Mouse (Mus musculus): ENCODE data around the gene Olfr558. TPM values are rescaled to one million over a fixed set of nuclear protein-coding genes. Genes with fewer than 3 reads are reported as not detected.

Gene Olfr558
- polyA plus RNA-seq, 1 experiment from 2014 or later: 0.74 TPM

- no peak overlapping the region for H3K27ac ChIP-seq
- ATAC-seq (replicated peaks; ENCODE audit: insufficient number of reproducible peaks, insufficient read depth, low FRiP score, low read depth): no peak
- WGBS: 6% methylated on average over 1 of the region's 1 CpGs
Measured at GRCm38 (mm10) chr7:102733793-102734192, 31.8 kb downstream of the Olfr558 start.

GRCm38 (mm10) chr7:102737705-102738104, 35.7 kb downstream of the Olfr558 start:
- Histone ChIP-seq H3K4me1 (replicated peaks) (no peaks in the 10 kb centered on the region), H3K4me3 (no peak overlapping the region), H3K27me3 (no peaks in the 10 kb centered on the region), H3K9me3 (replicated peaks) (no peaks in the 10 kb centered on the region), H3K4me2 (no peak overlapping the region), H3K36me3 (no peaks in the 10 kb centered on the region), H3K27ac (no peak overlapping the region), H3K9ac (no peak overlapping the region)
- WGBS: 32% methylated on average over 2 of the region's 2 CpGs
- ATAC-seq (replicated peaks; ENCODE audit: insufficient number of reproducible peaks, insufficient read depth, low FRiP score, low read depth): no peak

More at GRCm38 (mm10) chr7:102733793-102734192, 31.8 kb downstream of the Olfr558 start:
- Histone ChIP-seq H3K4me1 (replicated peaks) (no peaks in the 10 kb centered on the region), H3K9ac (no peak overlapping the region), H3K4me3 (no peak overlapping the region), H3K36me3 (no peaks in the 10 kb centered on the region), H3K4me2 (no peak overlapping the region), H3K27me3 (no peaks in the 10 kb centered on the region), H3K9me3 (replicated peaks) (no peaks in the 10 kb centered on the region)

- Histone ChIP-seq H3K4me3 (no peak overlapping the region), H3K9ac (no peak overlapping the region), H3K27ac (no peak overlapping the region), H3K27me3 (no peaks in the 10 kb centered on the region), H3K4me1 (replicated peaks) (no peaks in the 10 kb centered on the region), H3K9me3 (replicated peaks) (no peaks in the 10 kb centered on the region), H3K4me2 (no peak overlapping the region), H3K36me3 (no peaks in the 10 kb centered on the region)
- no peak for ATAC-seq (replicated peaks; ENCODE audit: insufficient number of reproducible peaks, insufficient read depth, low FRiP score, low read depth)
- 7% methylated on average over 1 of the region's 1 CpGs for WGBS
Measured at GRCm38 (mm10) chr7:102752086-102752485, 50.1 kb downstream of the Olfr558 start.

- no peaks in the 10 kb centered on the region for H3K9me3 ChIP-seq (replicated peaks)
- no peaks in the 10 kb centered on the region for H3K27me3 ChIP-seq
- no peak within 1 kb of the TSS for H3K27ac ChIP-seq
- no peaks in the 10 kb centered on the region for H3K36me3 ChIP-seq
- H3K9ac ChIP-seq: no peak within 1 kb of the TSS
- 67% methylated on average over 4 of the region's 4 CpGs for WGBS
- H3K4me2 ChIP-seq: no peak within 1 kb of the TSS
- no peak for ATAC-seq (replicated peaks; ENCODE audit: insufficient number of reproducible peaks, insufficient read depth, low FRiP score, low read depth)
- no peaks in the 10 kb centered on the region for H3K4me1 ChIP-seq (replicated peaks)
- no peak within 1 kb of the TSS for H3K4me3 ChIP-seq
Measured at GRCm38 (mm10) chr7:102759266-102759665, 57.3 kb downstream of the Olfr558 start, which contains the start of the genes Olfr560 and Olfr78. Gene Olfr560 (minus strand): TSS chr7:102759366. Gene Olfr78 (minus strand): TSS chr7:102759471.

Other genes with a start within 250 kb of the Olfr558 start
- 0.29 and 0.30 TPM in 2 replicates for gene Olfr543, start 220.5 kb upstream of the Olfr558 start, polyA plus RNA-seq (2015; fragmentation: Nextera tagmentation; extraction: Ambion mirVana)
- gene Olfr544, start 213.9 kb upstream of the Olfr558 start, polyA plus RNA-seq (2015; fragmentation: Nextera tagmentation; extraction: Ambion mirVana): 0.05 TPM in 2 replicates
- 0.04 TPM in 1 of 2 replicates, not detected in the other for gene Olfr545, start 202.6 kb upstream of the Olfr558 start, polyA plus RNA-seq (2015; fragmentation: Nextera tagmentation; extraction: Ambion mirVana)
- not detected in 2 replicates for gene Olfr547, start 167.5 kb upstream of the Olfr558 start, polyA plus RNA-seq (2015; fragmentation: Nextera tagmentation; extraction: Ambion mirVana)
- not detected in 2 replicates for gene Olfr548-ps1, start 161.3 kb upstream of the Olfr558 start, polyA plus RNA-seq (2015; fragmentation: Nextera tagmentation; extraction: Ambion mirVana)
- gene Olfr549, start 152.3 kb upstream of the Olfr558 start, polyA plus RNA-seq (2015; fragmentation: Nextera tagmentation; extraction: Ambion mirVana): not detected in 2 replicates
- gene Trim21, start 136.7 kb upstream of the Olfr558 start, polyA plus RNA-seq (2015; fragmentation: Nextera tagmentation; extraction: Ambion mirVana): 0.68 and 0.84 TPM in 2 replicates
- gene Olfr550, start 130.8 kb upstream of the Olfr558 start, polyA plus RNA-seq (2015; fragmentation: Nextera tagmentation; extraction: Ambion mirVana): not detected in 2 replicates
- not detected in 2 replicates for gene Olfr551, start 110.3 kb upstream of the Olfr558 start, polyA plus RNA-seq (2015; fragmentation: Nextera tagmentation; extraction: Ambion mirVana)
- gene Olfr552, start 104.4 kb upstream of the Olfr558 start, polyA plus RNA-seq (2015; fragmentation: Nextera tagmentation; extraction: Ambion mirVana): not detected in 2 replicates
- not detected in 2 replicates for gene Olfr553, start 84.0 kb upstream of the Olfr558 start, polyA plus RNA-seq (2015; fragmentation: Nextera tagmentation; extraction: Ambion mirVana)
- not detected in 2 replicates for gene Olfr554, start 63.8 kb upstream of the Olfr558 start, polyA plus RNA-seq (2015; fragmentation: Nextera tagmentation; extraction: Ambion mirVana)
- not detected in 2 replicates for gene Olfr555, start 43.4 kb upstream of the Olfr558 start, polyA plus RNA-seq (2015; fragmentation: Nextera tagmentation; extraction: Ambion mirVana)
- not detected in 2 replicates for gene Olfr556, start 37.3 kb upstream of the Olfr558 start, polyA plus RNA-seq (2015; fragmentation: Nextera tagmentation; extraction: Ambion mirVana)
- 11.3 and 13.6 TPM in 2 replicates for gene Trim68, start 14.9 kb upstream of the Olfr558 start, polyA plus RNA-seq (2015; fragmentation: Nextera tagmentation; extraction: Ambion mirVana)
- gene Olfr557, start 6.3 kb upstream of the Olfr558 start, polyA plus RNA-seq (2015; fragmentation: Nextera tagmentation; extraction: Ambion mirVana): not detected in 2 replicates
- gene Olfr33, start 16.9 kb downstream of the Olfr558 start, polyA plus RNA-seq (2015; fragmentation: Nextera tagmentation; extraction: Ambion mirVana): not detected in 2 replicates
- gene Olfr559, start 25.3 kb downstream of the Olfr558 start, polyA plus RNA-seq (2015; fragmentation: Nextera tagmentation; extraction: Ambion mirVana): not detected in 2 replicates
- gene Olfr560, start 57.2 kb downstream of the Olfr558 start, polyA plus RNA-seq (2015; fragmentation: Nextera tagmentation; extraction: Ambion mirVana): not detected in 2 replicates
- 0.15 and 0.33 TPM in 2 replicates for gene Olfr78, start 57.3 kb downstream of the Olfr558 start, polyA plus RNA-seq (2015; fragmentation: Nextera tagmentation; extraction: Ambion mirVana)
- gene Olfr561, start 69.0 kb downstream of the Olfr558 start, polyA plus RNA-seq (2015; fragmentation: Nextera tagmentation; extraction: Ambion mirVana): not detected in 2 replicates
- gene Olfr564, start 101.3 kb downstream of the Olfr558 start, polyA plus RNA-seq (2015; fragmentation: Nextera tagmentation; extraction: Ambion mirVana): not detected in 2 replicates
- not detected in 2 replicates for gene Olfr566, start 156.6 kb downstream of the Olfr558 start, polyA plus RNA-seq (2015; fragmentation: Nextera tagmentation; extraction: Ambion mirVana)
- gene Olfr568, start 174.9 kb downstream of the Olfr558 start, polyA plus RNA-seq (2015; fragmentation: Nextera tagmentation; extraction: Ambion mirVana): not detected in 2 replicates
- not detected in 2 replicates for gene Olfr569, start 188.7 kb downstream of the Olfr558 start, polyA plus RNA-seq (2015; fragmentation: Nextera tagmentation; extraction: Ambion mirVana)
- gene Olfr570, start 192.4 kb downstream of the Olfr558 start, polyA plus RNA-seq (2015; fragmentation: Nextera tagmentation; extraction: Ambion mirVana): not detected in 2 replicates
- not detected in 2 replicates for gene Olfr571, start 215.3 kb downstream of the Olfr558 start, polyA plus RNA-seq (2015; fragmentation: Nextera tagmentation; extraction: Ambion mirVana)
- not detected in 2 replicates for gene Olfr572, start 222.2 kb downstream of the Olfr558 start, polyA plus RNA-seq (2015; fragmentation: Nextera tagmentation; extraction: Ambion mirVana)
- gene Olfr573-ps1, start 240.4 kb downstream of the Olfr558 start, polyA plus RNA-seq (2015; fragmentation: Nextera tagmentation; extraction: Ambion mirVana): not detected in 2 replicates
- gene Olfr574, start 246.3 kb downstream of the Olfr558 start, polyA plus RNA-seq (2015; fragmentation: Nextera tagmentation; extraction: Ambion mirVana): not detected in 2 replicates